Mouse (Mus musculus) CH12.LX (cell line): ENCODE data around the gene Selenos. TPM values are rescaled to one million over a fixed set of nuclear protein-coding genes. Genes with fewer than 3 reads are reported as not detected.

Experiments used
- DNase-seq: peaks from one replicate; pipeline ENCODE4 v3.0.0-alpha.2; 2013; ENCODE audit errors: extremely low read depth
- H3K27ac ChIP-seq: 2 replicates; pipeline ENCODE4 v1.5.1; 2012; ENCODE audit warnings: low read depth, mild to moderate bottlenecking, control low read depth, moderate library complexity; ENCODE audit not compliant: insufficient read depth
- H3K27me3 ChIP-seq: replicated peaks from 2 replicates; pipeline ENCODE3; 2012; ENCODE audit warnings: inconsistent platforms
- H3K36me3 ChIP-seq, 2 experiments: replicated peaks in 1 of 2; 2 replicates each; pipeline versions ENCODE3 to v1.6.1; 2012; ENCODE audit warnings: inconsistent platforms in 1 of 2, low read length in 1 of 2, mild to moderate bottlenecking in 1 of 2, mixed read lengths in 1 of 2, moderate library complexity in 1 of 2; ENCODE audit not compliant: control insufficient read depth in 1 of 2, insufficient read depth in 1 of 2
- H3K4me1 ChIP-seq, 2 experiments: 2 replicates each; pipeline ENCODE4 v1.6.1; 2012; ENCODE audit warnings: inconsistent platforms in 1 of 2, moderate library complexity in 1 of 2; ENCODE audit not compliant: insufficient read depth in 2 of 2, control insufficient read depth in 1 of 2
- H3K4me2 ChIP-seq: 2 replicates; pipeline ENCODE4 v1.6.1; 2012; ENCODE audit warnings: low read depth, mild to moderate bottlenecking, control low read depth; ENCODE audit not compliant: poor library complexity, insufficient read depth, severe bottlenecking
- H3K4me3 ChIP-seq, 3 experiments: fragments of 150-350 bp in 1 of 3; sonication (generic) in 1 of 3; replicated peaks in 1 of 3; 2 replicates each; pipeline versions ENCODE3 to v1.5.1; 2011 to 2012; ENCODE audit warnings: low read depth in 2 of 3, low read length in 2 of 3, mild to moderate bottlenecking in 2 of 3, moderate library complexity in 2 of 3, control low read depth in 1 of 3, improper control_type of control experiment in 1 of 3, inconsistent platforms in 1 of 3, mixed read lengths in 1 of 3; ENCODE audit not compliant: poor library complexity in 1 of 3
- H3K79me2 ChIP-seq: replicated peaks from 2 replicates; pipeline ENCODE4 v1.6.1; 2012; ENCODE audit warnings: mild to moderate bottlenecking, moderate library complexity; ENCODE audit not compliant: control insufficient read depth, poor library complexity, insufficient read depth, severe bottlenecking; ENCODE audit errors: extremely low read depth
- H3K9ac ChIP-seq: 2 replicates; pipeline ENCODE4 v1.6.1; 2012; ENCODE audit warnings: low read depth, mild to moderate bottlenecking, control low read depth, moderate library complexity; ENCODE audit not compliant: insufficient read depth
- H3K9me3 ChIP-seq: replicated peaks from 2 replicates; pipeline ENCODE3; 2012; ENCODE audit warnings: low read length, inconsistent platforms, mixed read lengths
- ELF1 ChIP-seq: IDR thresholded peaks from 2 replicates; pipeline ENCODE4 v1.6.1; 2014; ENCODE audit warnings: low read depth, mild to moderate bottlenecking, inconsistent platforms, low read length, improper control_type of control experiment
- EP300 ChIP-seq: IDR thresholded peaks from 2 replicates; pipeline ENCODE4 v1.6.1; 2011; ENCODE audit warnings: low read length, improper control_type of control experiment
- ETS1 ChIP-seq: conservative IDR thresholded peaks from 2 replicates; pipeline ENCODE4 v1.6.1; 2012; ENCODE audit warnings: low read depth, mild to moderate bottlenecking, inconsistent platforms, low read length, improper control_type of control experiment, moderate library complexity
- GABPA ChIP-seq: IDR thresholded peaks from 2 replicates; pipeline ENCODE4 v1.6.1; 2012; ENCODE audit warnings: low read depth, low read length, improper control_type of control experiment, inconsistent platforms; ENCODE audit not compliant: insufficient replicate concordance
- HCFC1 ChIP-seq: IDR thresholded peaks from 2 replicates; pipeline ENCODE4 v1.6.1; 2012; ENCODE audit warnings: low read depth, mild to moderate bottlenecking, inconsistent platforms, low read length, improper control_type of control experiment
- IRF4 ChIP-seq: IDR thresholded peaks from 2 replicates; pipeline ENCODE4 v1.6.1; 2014; ENCODE audit warnings: low read depth, mild to moderate bottlenecking, inconsistent platforms, low read length, improper control_type of control experiment
- JUND ChIP-seq: conservative IDR thresholded peaks from 2 replicates; pipeline ENCODE4 v1.6.1; 2011; ENCODE audit warnings: low read depth, low read length, improper control_type of control experiment
- KAT2A ChIP-seq: IDR thresholded peaks from 2 replicates; pipeline ENCODE4 v1.6.1; 2012; ENCODE audit warnings: low read length, improper control_type of control experiment, inconsistent platforms; ENCODE audit not compliant: insufficient replicate concordance
- MAFK ChIP-seq: IDR thresholded peaks from 2 replicates; pipeline ENCODE4 v1.6.1; 2011; ENCODE audit warnings: low read length, improper control_type of control experiment; ENCODE audit not compliant: insufficient replicate concordance
- MAX ChIP-seq: IDR thresholded peaks from 2 replicates; pipeline ENCODE4 v1.6.1; 2011; ENCODE audit warnings: low read length, improper control_type of control experiment
- MAZ ChIP-seq: IDR thresholded peaks from 2 replicates; pipeline ENCODE4 v1.6.1; 2012; ENCODE audit warnings: low read depth, mild to moderate bottlenecking, inconsistent platforms, low read length, improper control_type of control experiment, moderate library complexity
- MEF2A ChIP-seq: IDR thresholded peaks from 2 replicates; pipeline ENCODE4 v1.6.1; 2014; ENCODE audit warnings: low read depth, mild to moderate bottlenecking, inconsistent platforms, low read length, improper control_type of control experiment, borderline replicate concordance
- MYC ChIP-seq: IDR thresholded peaks from 2 replicates; pipeline ENCODE4 v1.6.1; 2011; ENCODE audit warnings: low read depth, mild to moderate bottlenecking, improper control_type of control experiment, low read length
- NRF1 ChIP-seq: IDR thresholded peaks from 2 replicates; pipeline ENCODE4 v1.6.1; 2014; ENCODE audit warnings: low read depth, mild to moderate bottlenecking, inconsistent platforms, low read length, improper control_type of control experiment, moderate library complexity
- POLR2A ChIP-seq: IDR thresholded peaks from 2 replicates; pipeline ENCODE4 v1.6.1; 2011; ENCODE audit warnings: low read depth, mild to moderate bottlenecking, improper control_type of control experiment, low read length
- POLR2AphosphoS2 ChIP-seq: IDR thresholded peaks from 2 replicates; pipeline ENCODE4 v1.6.1; 2011; ENCODE audit warnings: low read depth, low read length, improper control_type of control experiment
- RCOR1 ChIP-seq: conservative IDR thresholded peaks from 2 replicates; pipeline ENCODE4 v1.6.1; 2012; ENCODE audit warnings: low read depth, mild to moderate bottlenecking, inconsistent platforms, low read length, improper control_type of control experiment
- SIN3A ChIP-seq: IDR thresholded peaks from 2 replicates; pipeline ENCODE4 v1.6.1; 2012; ENCODE audit warnings: low read length, improper control_type of control experiment, inconsistent platforms
- SMC3 ChIP-seq: IDR thresholded peaks from 2 replicates; pipeline ENCODE4 v1.6.1; 2011; ENCODE audit warnings: low read depth, low read length, improper control_type of control experiment
- TBP ChIP-seq: conservative IDR thresholded peaks from 2 replicates; pipeline ENCODE4 v1.6.1; 2011; ENCODE audit warnings: low read depth, low read length, improper control_type of control experiment
- TCF12 ChIP-seq: IDR thresholded peaks from 2 replicates; pipeline ENCODE4 v1.6.1; 2014; ENCODE audit warnings: low read depth, mild to moderate bottlenecking, inconsistent platforms, low read length, improper control_type of control experiment
- USF2 ChIP-seq: conservative IDR thresholded peaks from 2 replicates; pipeline ENCODE4 v1.6.1; 2011; ENCODE audit warnings: low read depth, low read length, improper control_type of control experiment
- ZC3H11A ChIP-seq: IDR thresholded peaks from 2 replicates; pipeline ENCODE4 v1.6.1; 2012; ENCODE audit warnings: low read depth, mild to moderate bottlenecking, inconsistent platforms, low read length, improper control_type of control experiment
- ZKSCAN1 ChIP-seq: IDR thresholded peaks from 2 replicates; pipeline ENCODE4 v1.6.1; 2012; ENCODE audit warnings: low read depth, inconsistent platforms, low read length, improper control_type of control experiment, borderline replicate concordance
- ZNF384 ChIP-seq: IDR thresholded peaks from 2 replicates; pipeline ENCODE4 v1.6.1; 2012; ENCODE audit warnings: low read depth, low read length, improper control_type of control experiment, inconsistent platforms
- dilution Hi-C: fragments of 300-500 bp; cut with MboI; formaldehyde crosslinking; loops from 2 replicates; pipeline ENCODE4 v1.14.3; 2020; ENCODE audit warnings: low sequenced_read_pairs; ENCODE audit not compliant: extremely low pct_unique_long_range_greater_than_20kb, extremely low pct_ligation_motif_present
- in situ Hi-C: fragments of 300-500 bp; cut with MboI; formaldehyde crosslinking; loops from 3 replicates; pipeline ENCODE4 v1.14.3; 2019; ENCODE audit warnings: low sequenced_read_pairs, low pct_ligation_motif_present, low pct_unique_long_range_greater_than_20kb, mixed read lengths
- polyA plus RNA-seq: library from polyadenylated mRNA; unstranded; fragments of >175 nt; gene quantifications from 2 replicates; pipeline ENCODE4 v1.2.1, GENCODE M21; 2012; ENCODE audit warnings: low read depth; ENCODE audit not compliant: insufficient read length
- total RNA-seq, 2 experiments: library from RNA; depleted of rRNA; stranded (reverse); fragments of 300-350 nt in 1 of 2; fragments of >200 nt in 1 of 2; gene quantifications; 2 replicates each; pipeline ENCODE4 v1.2.3; 2012 to 2014

Selenos gene
- total and polyA plus RNA-seq, 3 experiments, result 75.0 to 112 (median 101) TPM

DNA sequence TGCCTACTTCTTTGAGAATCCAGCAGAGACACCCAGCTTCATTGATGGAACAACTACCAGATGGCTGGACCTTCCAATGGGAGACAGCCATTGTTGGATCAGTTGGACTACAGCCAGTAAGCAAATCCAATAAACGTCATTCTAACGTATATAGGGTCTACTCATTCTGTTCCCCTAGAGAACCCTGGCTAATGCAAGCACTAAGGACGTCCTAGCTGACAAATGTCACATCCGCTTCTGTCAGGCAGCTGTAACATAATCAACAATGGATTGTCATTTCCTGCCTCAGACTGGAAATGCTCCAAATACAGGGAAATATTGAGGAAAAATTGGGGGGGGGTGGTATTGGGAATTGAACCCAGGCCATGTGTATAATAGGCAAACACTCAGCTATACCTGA lies 26.3 kb downstream of the Selenos start:
- no peak overlapping the region for H3K27ac ChIP-seq
- TF ChIP-seq POLR2AphosphoS2 (no peak), HCFC1 (no peak), TCF12 (no peak), ETS1 (no peak), RCOR1 (no peak), MAX (no peak), KAT2A (no peak)
- no peak for DNase-seq
- dilution Hi-C loops, result no loop called here
- H3K9ac ChIP-seq, result no peak overlapping the region
- in situ Hi-C loops, result loop anchor here (5.0 kb wide), 2 partner anchors 197 to 282 kb away; partner anchors contain the start of gene Lrrk1
- H3K4me2 ChIP-seq, result no peak overlapping the region
- H3K79me2 ChIP-seq, result no peaks in the 10 kb centered on the region
- H3K36me3 ChIP-seq, result no peaks in the 10 kb centered on the region
- H3K27me3 ChIP-seq, result peaks cover 9% of the 10 kb centered on the region
- H3K9me3 ChIP-seq, result no peaks in the 10 kb centered on the region
- no peak overlapping the region for H3K4me3 ChIP-seq
- H3K4me1 ChIP-seq, result peaks cover 2 to 16% of the 10 kb centered on the region in 2 experiments; a peak in 3 of 4 replicates

- no peak overlapping the region for H3K4me3 ChIP-seq
- H3K4me2 ChIP-seq, result no peak overlapping the region
- TF ChIP-seq NRF1 (no peak), MAFK (no peak), TBP (no peak), EP300 (no peak), MAZ (no peak), MEF2A (no peak), ZC3H11A (no peak), MYC (no peak), ZKSCAN1 (no peak), SMC3 (no peak), SIN3A (no peak), ETS1 (no peak), HCFC1 (no peak), IRF4 (no peak), GABPA (no peak), ELF1 (no peak), POLR2A (no peak), JUND (no peak), USF2 (no peak), ZNF384 (no peak)
- peaks cover 2 to 21% of the 10 kb centered on the region in 2 experiments; a peak in 3 of 4 replicates for H3K4me1 ChIP-seq
- peaks cover 14% of the 10 kb centered on the region for H3K27me3 ChIP-seq
- H3K27ac ChIP-seq, result no peak overlapping the region
- H3K9me3 ChIP-seq, result no peaks in the 10 kb centered on the region
- in situ Hi-C loops (loop anchor here (5.0 kb wide), 2 partner anchors 196 to 281 kb away; partner anchors contain the start of gene Lrrk1), dilution Hi-C loops (no loop called here)
- H3K36me3 ChIP-seq, result no peaks in the 10 kb centered on the region
- no peaks in the 10 kb centered on the region for H3K79me2 ChIP-seq
- no peak for DNase-seq
- no peak overlapping the region for H3K9ac ChIP-seq
Observed at GRCm38 (mm10) chr7:66106581-66107056, 27.2 kb downstream of the Selenos start.
